Mouse (Mus musculus) hindbrain, embryonic 15.5 days (tissue): ENCODE data around the gene Rpl9-ps1. TPM values are rescaled to one million over a fixed set of nuclear protein-coding genes. Genes with fewer than 3 reads are reported as not detected.

ENCODE experiments used
- polyA plus RNA-seq: library from polyadenylated mRNA; unstranded; fragments of >200 nt; fragmentation: Nextera tagmentation; extraction: Ambion mirVana; gene quantifications from 2 replicates; pipeline ENCODE4 v1.2.1, GENCODE M21; 2015

The Rpl9-ps1 gene
- polyA plus RNA-seq, 1 experiment from 2014 or later, result not detected

Other genes starting within 250 kb of the Rpl9-ps1 start
- 44.2 and 48.6 TPM in 2 replicates for gene Rasl10b, start 236.5 kb downstream of the Rpl9-ps1 start, polyA plus RNA-seq
- 0.41 and 0.91 TPM in 2 replicates for gene Gas2l2, start 216.2 kb downstream of the Rpl9-ps1 start, polyA plus RNA-seq
- gene 1700020L24Rik, start 207.9 kb downstream of the Rpl9-ps1 start, polyA plus RNA-seq, result 0.42 and 0.78 TPM in 2 replicates
- gene Mmp28, start 182.6 kb downstream of the Rpl9-ps1 start, polyA plus RNA-seq, result 4.2 TPM in 2 replicates
- 9.9 and 12.2 TPM in 2 replicates for gene Taf15, start 172.5 kb downstream of the Rpl9-ps1 start, polyA plus RNA-seq
- not detected in 2 replicates for gene Heatr9, start 123.4 kb downstream of the Rpl9-ps1 start, polyA plus RNA-seq
- gene Ccl5, start 115.1 kb downstream of the Rpl9-ps1 start, polyA plus RNA-seq, result 1.3 TPM in 1 of 2 replicates, not detected in the other
- 3.0 and 3.9 TPM in 2 replicates for gene Ccl9, start 67.0 kb downstream of the Rpl9-ps1 start, polyA plus RNA-seq
- 2.7 and 4.6 TPM in 2 replicates for gene Ccl6, start 52.5 kb downstream of the Rpl9-ps1 start, polyA plus RNA-seq
- 0.94 and 1.8 TPM in 2 replicates for gene Ccl3, start 3.7 kb upstream of the Rpl9-ps1 start, polyA plus RNA-seq
- gene Ccl4, start 17.0 kb upstream of the Rpl9-ps1 start, polyA plus RNA-seq, result 0.80 and 2.0 TPM in 2 replicates
- gene Wfdc17, start 58.4 kb upstream of the Rpl9-ps1 start, polyA plus RNA-seq, result 1.00 and 1.0 TPM in 2 replicates
- not detected in 2 replicates for gene Wfdc18, start 63.4 kb upstream of the Rpl9-ps1 start, polyA plus RNA-seq
- not detected in 2 replicates for gene Wfdc21, start 101.3 kb upstream of the Rpl9-ps1 start, polyA plus RNA-seq
- 31.3 and 32.7 TPM in 2 replicates for gene Heatr6, start 108.1 kb upstream of the Rpl9-ps1 start, polyA plus RNA-seq
- 0.20 and 0.26 TPM in 2 replicates for gene Hnf1b, start 204.4 kb upstream of the Rpl9-ps1 start, polyA plus RNA-seq